ENCODE assay signal across 11 mouse cellular contexts in the genomic region with DNA sequence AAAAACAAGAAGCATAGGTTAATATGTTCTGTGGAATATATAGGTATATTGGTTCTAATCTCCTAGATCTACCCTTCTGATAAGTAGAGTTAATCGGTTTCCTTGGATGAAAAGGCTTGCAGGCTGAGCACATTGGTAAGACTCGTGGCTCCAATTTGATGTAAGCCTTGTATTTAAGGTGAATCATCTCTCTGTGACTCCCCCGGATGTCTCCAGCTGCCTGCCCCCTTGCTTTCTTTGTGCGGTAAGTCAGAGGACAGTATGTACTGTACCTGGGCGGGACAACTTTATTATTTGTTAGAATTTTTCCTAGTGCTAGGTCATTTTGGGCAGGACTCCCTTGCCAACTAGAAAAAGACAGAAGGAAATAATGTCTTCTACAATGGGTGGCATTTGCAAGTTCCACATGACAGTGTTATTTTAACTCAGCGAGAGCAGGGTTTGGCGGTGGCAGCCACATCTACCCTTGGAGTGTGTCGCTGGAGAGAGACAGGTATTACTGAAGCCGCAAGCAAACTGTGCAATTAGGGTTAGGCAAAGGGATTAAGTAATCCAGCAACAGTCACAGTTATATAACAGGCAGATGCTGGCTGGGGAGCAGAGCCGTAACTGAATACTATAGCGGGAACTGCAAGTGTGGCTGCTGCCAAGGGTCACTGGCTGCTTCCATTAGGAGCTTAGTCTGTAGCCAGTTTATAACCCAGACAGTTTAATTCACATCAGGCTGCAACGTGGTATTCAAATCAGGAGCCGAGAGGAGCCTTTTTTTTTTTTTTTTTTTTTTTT.
DNase-seq lines count a peak whose midpoint lies in the region; ATAC-seq and TF ChIP-seq lines count a peak whose summit lies in the region.
"Had no signal": no experiment of that assay in that cellular context is flagged by ENCODE, and none has a peak within 500 bp of the region (broad histone marks: within the 10 kb centered on the region; RNA-seq: fewer than 3 reads in every experiment).

No protein-coding gene starts in this region.

- ATAC-seq in forebrain, postnatal 0 days = no peak

- DNase-seq in kidney, adult 11 months = peak; percentile 16
- DNase-seq in kidney, adult 18-20 months = no peak
- DNase-seq in embryonic facial prominence, embryonic 10.5 days (ENCODE audit: low spot score) = peak; percentile 44
- peak; percentile 4 to 26 for DNase-seq in kidney, postnatal 36 days
- DNase-seq in forebrain, postnatal 0 days = no peak
- no peak for DNase-seq in retina, postnatal 1 day
- no peak for DNase-seq in cerebellum, postnatal 4 days (ENCODE audit: low spot score in 2 of 2)

- no peak for TF ChIP-seq CTCF in C2C12 (IDR thresholded peaks at IDR 0.05; ENCODE audit: control insufficient read depth, insufficient read depth, insufficient read length)
- no peak for TF ChIP-seq CTCF in forebrain, postnatal 0 days (IDR thresholded peaks at IDR 0.05; ENCODE audit: low read depth)

- no peak overlapping the region for H3ac ChIP-seq in C2C12 (ENCODE audit: control insufficient read depth, insufficient read length, low read depth)

- H3K9ac ChIP-seq in forebrain, postnatal 0 days = no peak overlapping the region
- H3K9ac ChIP-seq: embryonic facial prominence, embryonic 13.5 days; limb, embryonic 12.5 days had no signal

- H3K4me1 ChIP-seq in embryonic facial prominence, embryonic 10.5 days = no peaks in the 10 kb centered on the region
- H3K4me1 ChIP-seq in forebrain, postnatal 0 days (ENCODE audit: insufficient read depth) = no peaks in the 10 kb centered on the region
- H3K4me1 ChIP-seq: embryonic facial prominence, embryonic 13.5 days; limb, embryonic 12.5 days had no signal

- H3K27me3 ChIP-seq in C2C12 (ENCODE audit: control insufficient read depth, insufficient read depth, insufficient read length) = no peaks in the 10 kb centered on the region
- no peaks in the 10 kb centered on the region for H3K27me3 ChIP-seq in embryonic facial prominence, embryonic 10.5 days (replicated peaks; ENCODE audit: low read depth, poor library complexity, severe bottlenecking)
- no peaks in the 10 kb centered on the region for H3K27me3 ChIP-seq in forebrain, postnatal 0 days (ENCODE audit: insufficient read depth, low read length)
- H3K27me3 ChIP-seq: embryonic facial prominence, embryonic 13.5 days; limb, embryonic 12.5 days had no signal

- H3K9me3 ChIP-seq in embryonic facial prominence, embryonic 10.5 days = no peaks in the 10 kb centered on the region
- H3K9me3 ChIP-seq in forebrain, postnatal 0 days (ENCODE audit: low read length) = no peaks in the 10 kb centered on the region
- H3K9me3 ChIP-seq: embryonic facial prominence, embryonic 13.5 days; limb, embryonic 12.5 days; midbrain, embryonic 10.5 days had no signal

- 73% methylated on average over 13 of the region's 13 CpGs for WGBS in embryonic facial prominence, embryonic 10.5 days
- WGBS in forebrain, postnatal 0 days = 73% methylated on average over 13 of the region's 13 CpGs

- no peak overlapping the region for H3K4me3 ChIP-seq in C2C12 (ENCODE audit: insufficient read depth, poor library complexity, severe bottlenecking)
- no peak overlapping the region for H3K4me3 ChIP-seq in embryonic facial prominence, embryonic 10.5 days
- no peak overlapping the region for H3K4me3 ChIP-seq in forebrain, postnatal 0 days (ENCODE audit: low read depth, low read length)
- H3K4me3 ChIP-seq: embryonic facial prominence, embryonic 13.5 days; limb, embryonic 12.5 days; midbrain, embryonic 10.5 days had no signal

- no peak overlapping the region for H3K27ac ChIP-seq in embryonic facial prominence, embryonic 10.5 days (replicated peaks)
- H3K27ac ChIP-seq in forebrain, postnatal 0 days (ENCODE audit: low read depth, low read length) = no peak overlapping the region
- H3K27ac ChIP-seq: embryonic facial prominence, embryonic 13.5 days; limb, embryonic 12.5 days; midbrain, embryonic 10.5 days had no signal

- H3K79me2 ChIP-seq in C2C12 (ENCODE audit: control insufficient read depth, insufficient read depth) = no peaks in the 10 kb centered on the region

- H3K36me3 ChIP-seq in C2C12 (ENCODE audit: control insufficient read depth, insufficient read depth) = no peaks in the 10 kb centered on the region
- no peaks in the 10 kb centered on the region for H3K36me3 ChIP-seq in embryonic facial prominence, embryonic 10.5 days (replicated peaks)
- H3K36me3 ChIP-seq in forebrain, postnatal 0 days (ENCODE audit: insufficient read depth) = no peaks in the 10 kb centered on the region
- H3K36me3 ChIP-seq: embryonic facial prominence, embryonic 13.5 days; limb, embryonic 12.5 days; midbrain, embryonic 10.5 days had no signal

- H3K4me2 ChIP-seq in forebrain, postnatal 0 days (ENCODE audit: low read depth) = no peak overlapping the region
- H3K4me2 ChIP-seq: embryonic facial prominence, embryonic 13.5 days; limb, embryonic 12.5 days had no signal

- no peaks in the 10 kb centered on the region for H3K79me3 ChIP-seq in C2C12 (ENCODE audit: low read depth)

TF ChIP-seq in C2C12, 6 proteins besides CTCF, POLR2A, EP300 and RAD21:
- TF ChIP-seq CEBPB (IDR thresholded peaks at IDR 0.05; ENCODE audit: low read depth) (peak; percentile 47), FOSL1 (IDR thresholded peaks at IDR 0.05; ENCODE audit: insufficient read depth, low read length, poor library complexity, severe bottlenecking) (no peak), MYOD1 (IDR thresholded peaks at IDR 0.05; ENCODE audit: control insufficient read depth, insufficient read length, low read depth) (peak; percentile 2)

Comparison
In these comparisons a context has a peak if more than half of its experiments do, and no peak if none do; other contexts are left out.
1. DNase-seq: peak in kidney, adult 11 months (single experiment), embryonic facial prominence, embryonic 10.5 days (single experiment) and kidney, postnatal 36 days (2 of 2); none in kidney, adult 18-20 months (single experiment), forebrain, postnatal 0 days (single experiment), retina, postnatal 1 day (single experiment) and cerebellum, postnatal 4 days (0 of 2).